Mouse (Mus musculus): ENCODE data around the gene Faim. TPM values are rescaled to one million over a fixed set of nuclear protein-coding genes. Genes with fewer than 3 reads are reported as not detected.
A peak's percentile ranks its signal among the peaks of the same experiment; 100 is the strongest.

Gene Faim
- polyA plus RNA-seq (2016; fragmentation: Nextera tagmentation; extraction: Ambion mirVana): 69.0 and 71.3 TPM in 2 replicates

DNA sequence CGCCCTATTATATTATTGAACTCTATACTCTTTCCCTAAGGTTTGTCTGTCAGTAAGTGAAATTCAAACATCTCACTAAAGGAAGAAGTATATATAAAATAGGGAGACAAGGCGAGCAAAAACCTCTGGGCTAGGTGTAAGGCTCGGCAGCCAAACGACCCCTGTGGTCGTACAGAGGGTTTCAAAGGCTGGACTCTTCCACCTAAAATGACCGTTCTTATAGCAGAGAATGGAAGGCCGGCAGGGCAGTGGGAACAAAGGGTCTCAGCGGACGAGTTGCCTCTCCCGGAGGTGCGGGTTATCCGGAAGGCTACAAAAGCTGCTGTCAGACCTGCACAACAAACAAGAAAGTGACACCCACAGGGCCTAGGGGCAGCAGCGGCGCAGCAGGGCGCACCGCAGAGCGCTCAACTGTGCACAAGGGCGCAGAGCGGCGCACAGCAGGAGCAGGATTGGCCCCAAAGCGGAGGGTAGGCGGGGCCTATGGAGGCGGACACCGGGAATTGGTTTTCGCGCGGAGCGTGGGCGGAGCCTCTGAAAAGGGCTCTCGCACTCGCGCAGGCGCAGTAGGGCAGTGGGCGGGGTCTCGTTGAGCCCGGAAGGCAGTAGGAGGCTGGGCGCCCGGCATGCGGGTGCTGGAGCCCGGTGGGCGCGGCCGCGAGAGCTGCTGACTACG, at the start of gene Faim:
Gene Faim (plus strand): TSS at position 574 of the 676 bp plus-strand sequence.
- peaks cover 25% of the 10 kb centered on the region for H3K4me1 ChIP-seq
- H3K27ac ChIP-seq: peak within 1 kb of the TSS; percentile 90
- no peaks in the 10 kb centered on the region for H3K36me3 ChIP-seq (replicated peaks)
- WGBS: 2% methylated on average over 45 of the region's 45 CpGs
- no peaks in the 10 kb centered on the region for H3K9me3 ChIP-seq
- H3K4me3 ChIP-seq: peak within 1 kb of the TSS; percentile 91
- peak; percentile 100 for DNase-seq (ENCODE audit: extremely low spot score, low spot score)
- peaks cover 20% of the 10 kb centered on the region for H3K27me3 ChIP-seq (ENCODE audit: poor library complexity, severe bottlenecking)

DNA sequence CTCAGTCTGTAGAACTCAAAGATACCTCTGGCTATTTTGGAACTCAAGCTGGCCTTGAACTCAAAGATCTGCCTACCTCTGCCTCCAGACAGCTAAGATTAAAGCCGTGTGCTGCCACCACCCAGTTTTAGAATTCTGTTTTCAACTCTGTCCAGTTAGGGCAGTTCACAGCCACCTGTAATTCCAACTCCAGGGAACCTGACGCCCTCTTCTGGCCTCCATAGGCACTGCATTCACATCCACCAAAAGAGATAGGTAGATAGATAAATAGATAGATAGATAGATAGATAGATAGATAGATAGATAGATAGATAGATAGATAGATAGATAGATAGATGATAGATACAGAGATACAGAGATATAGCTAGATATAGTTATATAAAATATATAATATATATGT, 46.9 kb upstream of the Faim start:
- 29% methylated on average over 2 of the region's 2 CpGs for WGBS

DNA sequence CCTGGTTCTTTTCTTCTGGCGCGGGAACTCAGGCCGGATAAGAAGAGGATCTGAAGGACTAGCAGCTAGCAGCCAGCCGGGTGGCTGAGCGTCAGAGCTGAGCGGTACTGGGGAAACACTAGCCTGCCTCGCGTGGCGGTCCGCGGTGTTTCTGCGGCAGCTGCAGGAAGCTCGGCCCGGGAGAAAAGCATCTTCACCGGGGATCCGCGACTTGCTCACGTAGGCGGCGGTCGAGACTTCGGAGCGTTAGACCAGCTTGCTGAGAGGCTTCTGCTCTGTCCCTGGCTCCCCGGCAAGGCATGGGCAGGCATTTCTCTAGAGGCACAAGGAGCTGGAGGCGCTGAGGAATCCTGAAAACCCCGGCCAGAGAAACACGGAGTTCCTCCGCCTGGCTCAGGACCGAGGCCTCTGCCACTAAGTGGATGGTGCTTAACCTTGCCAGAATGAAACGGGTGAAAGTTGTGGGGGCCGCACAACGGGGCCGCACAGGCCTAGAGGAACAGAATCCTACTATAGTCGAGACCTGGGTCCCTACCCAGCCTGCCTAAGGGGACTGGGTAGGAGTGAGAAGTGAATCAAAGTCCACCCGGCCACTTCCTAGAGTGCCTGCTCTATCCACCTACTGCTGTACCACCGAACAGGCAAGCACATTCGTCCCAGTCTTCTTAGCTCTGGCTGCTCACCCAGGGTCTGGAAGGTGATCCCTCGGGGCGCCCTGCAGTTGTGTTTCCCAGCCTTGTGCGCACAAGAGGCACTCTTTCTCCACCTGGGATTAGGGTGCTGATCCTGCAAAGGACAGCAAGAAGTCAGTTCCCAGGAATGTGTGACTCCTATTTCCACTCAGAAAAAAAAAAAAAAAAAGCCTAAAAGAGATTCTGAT, 33.8 kb upstream of the Faim start:
- under 1% methylated on average over 40 of the region's 40 CpGs for WGBS
- Histone ChIP-seq H3K4me3 (peak overlapping the region; percentile 41), H3K4me1 (peaks cover 44% of the 10 kb centered on the region), H3K9me3 (no peaks in the 10 kb centered on the region), H3K27me3 (ENCODE audit: poor library complexity, severe bottlenecking) (peaks cover 88% of the 10 kb centered on the region), H3K36me3 (replicated peaks) (no peaks in the 10 kb centered on the region), H3K27ac (no peak overlapping the region)
- peak; percentile 60 for DNase-seq (ENCODE audit: extremely low spot score, low spot score)

More for the DNA sequence above, 46.9 kb upstream of the Faim start:
- DNase-seq (ENCODE audit: extremely low spot score, low spot score): no peak
- Histone ChIP-seq H3K9me3 (no peaks in the 10 kb centered on the region), H3K4me1 (peaks cover 13% of the 10 kb centered on the region), H3K27ac (no peak overlapping the region), H3K4me3 (no peak overlapping the region), H3K36me3 (replicated peaks) (no peaks in the 10 kb centered on the region), H3K27me3 (ENCODE audit: poor library complexity, severe bottlenecking) (peaks cover 20% of the 10 kb centered on the region)

DNA sequence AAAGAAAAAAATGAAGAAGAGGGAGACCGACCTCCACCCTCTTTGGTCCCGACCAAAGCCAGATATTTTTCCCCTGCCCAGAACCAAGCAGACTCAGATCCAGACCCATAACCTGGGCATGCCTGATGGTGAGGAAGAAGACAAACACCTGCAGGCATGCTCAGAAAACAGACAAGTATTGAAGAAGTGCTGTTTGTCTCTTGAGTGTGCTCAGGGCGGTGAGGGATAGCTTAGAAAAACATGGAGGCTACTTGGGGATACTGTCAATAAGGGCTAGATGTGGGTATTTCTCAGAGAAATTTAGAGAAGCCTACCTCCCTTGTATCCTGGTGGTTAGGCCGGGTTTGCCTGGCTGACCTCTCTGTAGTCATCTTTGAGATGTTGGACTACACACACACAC, 32.9 kb upstream of the Faim start:
- WGBS: 2% methylated on average over 4 of the region's 4 CpGs
- DNase-seq (ENCODE audit: extremely low spot score, low spot score): no peak
- Histone ChIP-seq H3K4me1 (peaks cover 44% of the 10 kb centered on the region), H3K4me3 (no peak overlapping the region), H3K36me3 (replicated peaks) (no peaks in the 10 kb centered on the region), H3K27me3 (ENCODE audit: poor library complexity, severe bottlenecking) (peaks cover 96% of the 10 kb centered on the region), H3K27ac (no peak overlapping the region), H3K9me3 (no peaks in the 10 kb centered on the region)

DNA sequence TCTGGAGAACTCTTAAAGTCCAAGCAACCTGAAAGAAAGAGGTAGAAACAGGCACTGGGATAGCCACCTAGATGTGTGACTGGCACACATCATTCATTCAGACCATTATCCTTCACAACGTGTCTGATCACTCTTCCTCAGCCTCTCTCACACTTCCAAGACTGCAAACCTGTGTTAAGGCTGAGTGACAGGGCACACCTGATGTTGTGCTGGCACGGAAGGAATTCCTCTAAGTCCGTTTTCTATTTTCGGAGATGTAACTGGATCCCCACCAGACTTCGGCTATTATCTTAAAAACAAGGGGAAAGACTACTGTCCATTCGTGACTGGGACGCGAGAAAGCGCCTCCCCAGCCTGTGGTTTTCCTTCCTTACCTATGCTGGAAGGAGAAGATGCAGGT, 32.3 kb upstream of the Faim start:
- H3K36me3 ChIP-seq (replicated peaks): no peaks in the 10 kb centered on the region
- DNase-seq (ENCODE audit: extremely low spot score, low spot score): no peak
- peaks cover 44% of the 10 kb centered on the region for H3K4me1 ChIP-seq
- H3K27ac ChIP-seq: no peak overlapping the region
- no peaks in the 10 kb centered on the region for H3K9me3 ChIP-seq
- peak overlapping the region; percentile 62; the same call in 1 of the 2 replicates for H3K4me3 ChIP-seq
- WGBS: 2% methylated on average over 9 of the region's 9 CpGs
- peaks cover 98% of the 10 kb centered on the region for H3K27me3 ChIP-seq (ENCODE audit: poor library complexity, severe bottlenecking)

DNA sequence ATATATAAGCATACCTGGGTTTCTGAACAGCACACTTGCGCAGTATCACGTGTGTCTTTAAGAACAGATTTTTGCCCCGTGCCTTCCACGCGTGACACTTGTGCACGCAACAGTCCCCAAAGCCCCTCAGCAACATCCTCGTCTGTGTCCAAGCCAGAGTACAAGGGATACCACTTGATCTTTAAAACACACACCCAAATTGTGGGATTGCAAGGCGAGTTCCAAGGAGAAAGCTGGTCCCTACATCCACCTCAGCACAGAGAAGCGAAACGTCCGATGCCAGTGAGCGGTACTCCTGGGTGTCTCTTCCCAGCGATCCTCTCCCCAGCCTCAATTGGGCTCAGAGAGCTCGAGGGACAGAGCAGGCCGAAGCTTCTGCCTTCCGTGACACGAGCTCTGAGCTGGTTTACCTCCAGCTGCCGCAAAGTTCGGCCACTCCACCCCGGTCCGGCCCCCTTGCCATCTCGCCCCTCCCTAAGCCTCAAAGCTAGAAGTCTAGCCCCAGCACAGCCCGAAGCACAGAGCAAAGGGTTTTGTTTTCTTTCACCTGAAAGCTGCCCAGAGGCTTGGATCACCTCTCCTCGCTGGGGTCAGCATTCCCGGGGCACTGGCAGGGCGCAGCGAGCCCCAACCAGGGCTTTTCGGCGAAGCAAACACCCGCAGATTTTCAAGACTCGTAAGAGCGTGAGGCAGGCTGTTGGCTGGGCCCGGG, 31.6 kb upstream of the Faim start:
- Histone ChIP-seq H3K27ac (peak overlapping the region; percentile 72), H3K4me3 (peak overlapping the region; percentile 62), H3K36me3 (replicated peaks) (no peaks in the 10 kb centered on the region), H3K9me3 (no peaks in the 10 kb centered on the region), H3K27me3 (ENCODE audit: poor library complexity, severe bottlenecking) (peaks cover 98% of the 10 kb centered on the region), H3K4me1 (peaks cover 44% of the 10 kb centered on the region)
- WGBS: 1% methylated on average over 33 of the region's 33 CpGs
- DNase-seq (ENCODE audit: extremely low spot score, low spot score): peak; percentile 62

DNA sequence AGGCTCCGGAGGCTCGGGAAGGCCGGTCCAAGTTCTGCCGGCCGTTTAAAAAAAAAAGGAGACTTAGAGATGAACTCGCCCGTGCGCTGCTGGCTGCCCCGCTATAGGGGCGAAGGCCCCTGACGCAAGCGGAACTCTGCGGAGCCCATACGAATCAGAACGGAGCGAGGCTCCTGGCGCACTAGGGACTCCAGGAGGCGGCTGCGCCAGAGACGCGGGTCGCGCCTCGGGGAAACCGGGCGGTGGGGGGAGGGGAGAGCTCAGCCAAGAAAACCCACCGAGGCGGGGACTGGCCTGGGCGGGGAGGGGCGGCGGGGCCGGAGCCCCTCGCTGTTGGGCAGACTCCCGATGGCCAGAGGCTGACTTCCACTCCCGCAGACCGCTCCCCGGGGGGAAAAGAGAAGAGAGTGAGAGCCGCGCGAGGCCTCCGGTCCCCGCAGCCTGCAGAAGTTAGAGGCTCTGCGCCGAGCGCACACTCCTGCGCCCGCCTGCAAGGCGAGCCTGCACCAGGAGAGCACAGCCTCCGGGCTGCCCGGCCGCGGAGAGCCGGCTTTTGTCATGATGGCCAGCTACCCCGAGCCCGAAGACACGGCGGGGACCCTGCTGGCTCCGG, 31.0 kb upstream of the Faim start, which contains the start of gene Foxl2:
Gene Foxl2 (plus strand): TSS at position 186 of the 613 bp plus-strand sequence.
- H3K4me1 ChIP-seq: peaks cover 44% of the 10 kb centered on the region
- no peaks in the 10 kb centered on the region for H3K9me3 ChIP-seq
- peaks cover 100% of the 10 kb centered on the region for H3K27me3 ChIP-seq (ENCODE audit: poor library complexity, severe bottlenecking)
- H3K4me3 ChIP-seq: peak within 1 kb of the TSS; percentile 62
- no peaks in the 10 kb centered on the region for H3K36me3 ChIP-seq (replicated peaks)
- peak within 1 kb of the TSS; percentile 72 for H3K27ac ChIP-seq
- under 1% methylated on average over 58 of the region's 58 CpGs for WGBS
- DNase-seq (ENCODE audit: extremely low spot score, low spot score): peak; percentile 69

DNA sequence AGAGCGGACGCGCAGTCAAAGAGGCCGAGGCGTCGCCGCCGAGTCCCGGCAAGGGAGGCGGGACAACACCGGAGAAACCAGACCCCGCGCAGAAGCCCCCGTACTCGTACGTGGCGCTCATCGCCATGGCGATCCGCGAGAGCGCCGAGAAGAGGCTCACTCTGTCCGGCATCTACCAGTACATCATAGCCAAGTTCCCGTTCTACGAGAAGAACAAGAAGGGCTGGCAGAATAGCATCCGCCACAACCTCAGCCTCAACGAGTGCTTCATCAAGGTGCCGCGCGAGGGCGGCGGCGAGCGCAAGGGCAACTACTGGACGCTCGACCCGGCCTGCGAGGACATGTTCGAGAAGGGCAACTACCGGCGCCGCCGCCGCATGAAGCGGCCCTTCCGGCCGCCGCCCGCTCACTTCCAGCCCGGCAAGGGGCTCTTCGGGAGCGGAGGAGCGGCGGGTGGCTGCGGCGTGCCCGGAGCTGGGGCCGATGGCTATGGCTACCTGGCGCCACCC, 30.4 kb upstream of the Faim start:
- Histone ChIP-seq H3K4me3 (peak overlapping the region; percentile 62), H3K9me3 (no peaks in the 10 kb centered on the region), H3K27me3 (ENCODE audit: poor library complexity, severe bottlenecking) (peaks cover 100% of the 10 kb centered on the region), H3K27ac (peak overlapping the region; percentile 72), H3K36me3 (replicated peaks) (no peaks in the 10 kb centered on the region), H3K4me1 (peaks cover 44% of the 10 kb centered on the region)
- under 1% methylated on average over 60 of the region's 60 CpGs for WGBS
- DNase-seq (ENCODE audit: extremely low spot score, low spot score): no peak

DNA sequence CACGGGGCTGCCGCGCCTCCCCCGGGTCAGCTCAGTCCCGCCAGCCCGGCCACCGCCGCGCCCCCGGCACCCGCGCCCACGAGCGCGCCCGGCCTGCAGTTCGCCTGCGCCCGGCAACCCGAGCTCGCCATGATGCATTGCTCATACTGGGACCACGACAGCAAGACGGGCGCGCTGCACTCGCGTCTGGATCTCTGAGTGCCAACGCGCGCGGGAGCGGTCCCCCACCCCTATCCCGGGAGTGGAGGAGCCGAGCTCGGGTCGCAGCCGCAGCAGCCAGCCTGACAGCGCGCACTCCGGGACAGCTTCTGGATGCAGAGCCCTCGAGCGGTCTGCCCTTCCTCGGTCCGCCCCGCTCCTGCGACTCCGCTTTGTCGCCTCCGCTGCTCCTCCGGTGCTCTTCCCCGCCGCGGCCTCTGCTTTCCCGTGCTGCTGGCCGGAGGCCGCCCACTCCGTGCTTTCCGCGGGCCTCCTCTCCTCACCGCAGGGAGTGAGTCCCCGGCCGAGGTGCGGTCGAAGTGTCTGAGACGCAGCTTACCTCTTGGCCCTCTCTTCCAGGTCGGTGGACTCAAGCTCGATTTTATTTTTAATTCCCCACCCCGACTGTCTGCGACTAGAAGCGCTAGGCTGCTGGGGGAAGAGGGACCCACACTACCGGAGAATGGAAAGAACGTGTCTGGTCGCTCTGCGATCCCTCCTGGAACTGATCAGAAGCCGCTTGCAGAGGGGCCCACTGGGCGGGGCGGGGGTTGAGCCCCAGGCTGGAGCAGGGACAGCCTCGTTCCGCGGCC, 29.4 kb upstream of the Faim start:
- H3K27ac ChIP-seq: peak overlapping the region; percentile 72
- H3K36me3 ChIP-seq (replicated peaks): no peaks in the 10 kb centered on the region
- H3K9me3 ChIP-seq: no peaks in the 10 kb centered on the region
- peaks cover 100% of the 10 kb centered on the region for H3K27me3 ChIP-seq (ENCODE audit: poor library complexity, severe bottlenecking)
- H3K4me1 ChIP-seq: peaks cover 47% of the 10 kb centered on the region
- DNase-seq (ENCODE audit: extremely low spot score, low spot score): peak; percentile 66
- under 1% methylated on average over 80 of the region's 80 CpGs for WGBS
- peak overlapping the region; percentile 62 for H3K4me3 ChIP-seq

DNA sequence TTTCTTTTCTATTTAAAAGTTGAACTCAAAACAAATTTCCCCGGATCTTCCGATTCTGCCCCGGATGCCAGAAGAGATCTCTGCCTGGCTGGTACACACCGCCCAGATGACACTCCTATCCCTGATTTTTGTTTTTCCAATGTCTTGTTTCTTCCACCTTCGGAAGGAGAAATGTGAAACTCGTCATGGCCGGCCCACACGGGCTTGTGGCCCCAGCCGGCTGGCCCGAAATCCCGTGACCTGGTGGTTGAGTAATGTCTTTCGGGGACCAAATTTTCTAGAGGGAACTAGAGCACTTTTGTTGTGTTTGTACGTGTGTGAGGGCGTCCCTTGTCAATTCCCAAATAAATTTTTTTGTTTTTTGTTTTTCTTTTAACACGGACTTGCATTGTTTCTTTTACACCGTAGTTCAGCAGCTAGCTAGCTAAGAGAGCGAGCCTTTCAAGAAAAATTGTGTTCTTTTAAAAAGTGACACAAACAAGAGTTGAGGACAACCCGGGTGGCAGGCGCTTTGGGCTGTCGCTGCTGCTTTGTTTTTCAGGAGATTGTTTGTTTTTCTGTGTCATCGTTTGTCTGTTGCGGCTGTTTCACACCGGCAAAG, 28.3 kb upstream of the Faim start:
- peak overlapping the region; percentile 62 for H3K4me3 ChIP-seq
- no peak overlapping the region for H3K27ac ChIP-seq
- H3K4me1 ChIP-seq: peaks cover 47% of the 10 kb centered on the region
- DNase-seq (ENCODE audit: extremely low spot score, low spot score): peak; percentile 38
- no peaks in the 10 kb centered on the region for H3K36me3 ChIP-seq (replicated peaks)
- H3K27me3 ChIP-seq (ENCODE audit: poor library complexity, severe bottlenecking): peaks cover 100% of the 10 kb centered on the region
- under 1% methylated on average over 23 of the region's 23 CpGs for WGBS
- no peaks in the 10 kb centered on the region for H3K9me3 ChIP-seq

DNA sequence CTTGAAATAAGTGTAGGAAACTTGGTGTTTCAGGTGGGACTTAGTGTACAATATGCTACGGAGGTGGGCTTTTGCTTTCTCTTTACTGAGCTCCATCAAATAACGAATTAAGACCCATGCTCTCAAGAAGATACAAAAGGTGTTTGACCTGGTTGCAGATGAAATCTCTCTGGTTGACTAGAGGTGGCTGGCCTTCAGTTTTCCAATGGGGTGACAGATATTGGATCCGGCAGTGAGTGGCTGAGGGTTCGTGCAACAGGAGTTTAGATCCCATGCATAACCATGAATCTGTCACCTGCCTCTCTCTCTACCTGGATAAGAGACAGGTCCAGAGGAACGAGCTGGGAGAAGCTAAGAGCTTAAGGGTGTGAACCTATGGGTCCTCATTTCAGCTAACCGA, 27.5 kb upstream of the Faim start:
- Histone ChIP-seq H3K4me3 (0 out of 2 replicates have a peak overlapping the region, but pooled peaks have one; percentile 3), H3K9me3 (no peaks in the 10 kb centered on the region), H3K27ac (no peak overlapping the region), H3K27me3 (ENCODE audit: poor library complexity, severe bottlenecking) (peaks cover 100% of the 10 kb centered on the region), H3K4me1 (peaks cover 53% of the 10 kb centered on the region), H3K36me3 (replicated peaks) (no peaks in the 10 kb centered on the region)
- DNase-seq (ENCODE audit: extremely low spot score, low spot score): no peak
- WGBS: 4% methylated on average over 6 of the region's 6 CpGs

Data from forebrain, embryonic 10.5 days (tissue).